Mouse (Mus musculus) gastrocnemius, adult 18-20 months (tissue): ENCODE results near the gene Armc12. TPM values are rescaled to one million over a fixed set of nuclear protein-coding genes. Genes with fewer than 3 reads are reported as not detected.

Experiments
- DNase-seq: peaks from one replicate; pipeline ENCODE4 v3.0.0; 2021; ENCODE audit warnings: low spot score
- long read RNA-seq, 2 experiments: library from polyadenylated mRNA; stranded (forward); transcript quantifications; one replicate each; pipeline ENCODE4 v2.0.0; 2021
- total RNA-seq, 2 experiments: library from RNA; stranded (reverse); gene quantifications; 2 replicates each; pipeline ENCODE4 v1.2.3; 2021

Armc12 gene
- total RNA-seq, result not detected
- long read RNA-seq, experiment 1, result 0 reads
- long read RNA-seq, experiment 2, result 0 reads

DNA sequence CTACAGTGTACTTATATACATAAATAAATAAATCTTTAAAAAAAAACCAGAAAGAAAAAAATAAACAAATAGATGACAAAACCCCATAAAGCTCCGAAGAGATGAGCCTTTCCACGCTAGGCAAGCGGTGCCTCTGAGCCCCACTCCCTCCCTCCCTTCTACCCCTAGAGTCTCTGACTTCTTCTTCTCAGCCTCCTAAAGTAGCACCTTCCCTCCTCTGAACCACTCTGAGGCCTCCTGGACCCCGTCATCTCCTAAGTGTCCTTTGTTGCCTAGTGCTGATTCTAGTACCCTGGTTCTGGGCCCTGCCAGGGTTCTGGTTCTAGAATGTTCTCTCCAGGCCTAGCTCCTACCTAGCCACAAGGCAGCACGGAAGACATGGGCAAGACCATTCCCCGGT, at the start of gene Armc12:
Gene Armc12 (plus strand): TSS at position 301 of the 400 bp plus-strand sequence.
- no peak for DNase-seq

DNA sequence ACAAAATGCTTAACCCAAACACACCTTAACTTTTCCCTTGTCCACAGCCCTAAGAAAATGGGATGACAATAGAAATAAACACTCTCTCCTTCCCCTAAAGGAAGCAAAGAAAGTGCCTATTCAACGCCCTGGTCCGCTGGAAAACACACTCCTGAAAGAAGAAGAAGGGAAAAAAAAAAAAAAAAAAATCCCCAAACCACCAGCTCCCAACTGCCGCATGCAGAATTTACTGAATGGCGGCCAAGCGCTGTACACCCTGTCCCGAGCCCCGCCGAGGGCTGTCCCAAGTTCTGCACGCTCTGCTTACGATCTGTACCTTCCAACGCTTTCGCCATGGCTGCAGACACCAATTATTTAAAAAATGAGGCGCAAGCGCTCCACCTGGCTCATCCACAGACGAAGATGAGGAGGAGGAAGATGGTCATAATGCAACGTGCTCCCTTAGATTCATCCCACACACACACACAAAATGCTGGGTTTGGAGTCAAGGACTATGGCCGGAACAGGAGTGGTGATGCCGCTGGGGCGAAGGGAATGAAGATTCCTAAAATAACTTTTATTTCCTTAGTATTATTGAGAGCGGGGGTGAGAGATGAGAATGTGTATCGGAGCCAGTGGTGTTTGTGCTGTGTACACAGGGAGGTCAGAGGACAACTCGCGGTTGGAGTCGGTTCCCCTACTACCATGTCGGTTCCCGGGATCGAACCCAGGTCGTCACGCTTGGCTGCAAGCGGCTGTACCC, 45.7 kb upstream of the Armc12 start:
- DNase-seq, result peak; percentile 70

DNA sequence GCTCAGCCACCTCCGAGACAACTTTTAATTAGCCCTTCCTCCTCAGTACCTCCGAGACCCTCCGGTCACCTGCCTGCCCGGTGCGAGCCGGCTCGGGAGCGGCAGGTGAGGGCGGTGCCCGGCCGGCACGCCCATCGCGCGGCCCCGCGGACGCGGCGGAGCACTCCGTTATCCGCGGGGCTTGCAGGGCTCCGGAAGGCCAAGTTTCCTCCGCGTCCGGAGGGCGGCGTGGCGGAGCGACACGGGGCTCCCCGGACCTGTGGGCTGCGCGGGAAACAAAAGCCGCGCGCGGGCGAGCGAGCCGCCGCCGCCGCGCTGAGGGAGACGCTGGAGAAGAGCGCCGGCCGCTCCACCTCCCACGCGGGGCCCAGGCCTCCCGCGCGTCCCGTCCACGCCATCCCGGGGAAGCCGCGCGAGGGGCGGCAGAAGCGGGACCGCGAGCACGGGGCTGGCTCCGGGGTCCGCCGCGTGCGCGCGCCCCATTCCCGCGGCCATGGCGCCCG, 45.1 kb upstream of the Armc12 start:
- peak; percentile 51 for DNase-seq

DNA sequence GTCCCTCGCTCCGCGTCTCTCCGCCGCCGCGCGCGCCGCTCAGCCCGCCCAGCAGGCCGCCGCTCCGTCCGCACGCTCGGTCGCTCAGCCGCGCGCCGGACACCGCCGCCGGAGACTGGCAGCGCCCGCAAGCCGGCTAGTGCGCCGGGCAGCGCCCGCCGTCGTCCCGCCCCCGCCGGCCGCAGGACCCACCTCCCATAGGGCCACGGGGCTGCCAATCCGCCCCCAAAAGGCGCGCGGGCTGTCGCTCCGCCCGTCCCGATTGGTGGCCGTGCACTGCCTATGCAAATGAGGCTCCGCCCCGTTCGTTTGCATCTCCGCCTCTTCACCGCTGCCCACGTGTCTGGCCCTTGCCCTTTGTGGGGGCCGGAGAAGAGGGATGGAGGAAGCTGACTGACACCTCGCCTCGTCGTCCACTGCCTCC, 44.6 kb upstream of the Armc12 start:
- peak; percentile 99 for DNase-seq

DNA sequence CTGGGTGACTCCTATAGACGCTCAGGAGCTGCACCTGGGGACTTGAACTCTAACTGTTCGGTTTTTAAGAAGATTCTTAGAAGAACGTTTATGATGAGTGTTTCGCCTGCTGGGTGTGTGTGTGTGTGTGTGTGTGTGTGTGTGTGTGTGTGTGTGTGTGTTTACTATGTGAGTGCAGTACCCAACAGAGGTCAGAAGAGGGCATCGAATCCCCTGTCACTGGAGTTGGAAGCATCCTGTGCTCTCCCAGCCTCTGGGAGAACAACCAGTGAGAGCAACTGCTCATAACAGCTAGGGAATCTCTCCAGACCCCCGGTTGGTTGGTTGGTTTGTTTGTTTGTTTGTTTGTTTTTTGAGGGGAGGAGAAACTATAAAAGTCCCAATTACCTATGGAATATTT, 43.9 kb upstream of the Armc12 start:
- no peak for DNase-seq

DNA sequence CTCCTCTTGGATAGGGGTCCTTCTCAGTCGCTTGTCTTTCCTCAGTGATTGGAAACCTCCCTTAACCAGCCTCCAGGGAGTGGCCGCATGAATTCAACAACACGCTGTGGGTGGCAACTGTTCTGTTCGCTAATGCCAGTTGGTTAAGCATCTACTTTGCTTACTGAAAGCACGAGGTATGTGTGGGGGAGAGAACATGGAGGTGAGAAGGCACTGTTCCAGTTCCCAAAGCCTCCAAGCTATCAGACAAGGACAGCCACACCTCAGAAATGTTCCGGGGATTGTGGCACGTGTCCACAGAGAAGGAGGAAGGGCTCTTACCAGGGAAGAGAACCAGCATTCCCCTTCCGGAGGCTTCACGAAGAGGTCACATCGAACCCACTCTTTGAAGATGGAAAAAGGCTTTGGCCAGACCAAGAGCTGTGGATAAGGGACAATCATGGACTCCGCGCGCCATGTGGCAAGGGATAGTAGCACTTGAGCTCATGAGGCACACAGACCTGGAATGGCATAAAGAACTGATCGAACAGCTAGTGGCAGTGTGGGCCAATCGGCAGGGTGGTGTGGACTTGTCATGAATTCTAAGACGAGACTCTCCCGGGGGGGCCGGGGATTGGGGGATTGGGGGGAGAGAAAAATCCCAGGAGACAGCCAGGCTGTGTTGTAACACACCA, 42.9 kb upstream of the Armc12 start:
- no peak for DNase-seq

DNA sequence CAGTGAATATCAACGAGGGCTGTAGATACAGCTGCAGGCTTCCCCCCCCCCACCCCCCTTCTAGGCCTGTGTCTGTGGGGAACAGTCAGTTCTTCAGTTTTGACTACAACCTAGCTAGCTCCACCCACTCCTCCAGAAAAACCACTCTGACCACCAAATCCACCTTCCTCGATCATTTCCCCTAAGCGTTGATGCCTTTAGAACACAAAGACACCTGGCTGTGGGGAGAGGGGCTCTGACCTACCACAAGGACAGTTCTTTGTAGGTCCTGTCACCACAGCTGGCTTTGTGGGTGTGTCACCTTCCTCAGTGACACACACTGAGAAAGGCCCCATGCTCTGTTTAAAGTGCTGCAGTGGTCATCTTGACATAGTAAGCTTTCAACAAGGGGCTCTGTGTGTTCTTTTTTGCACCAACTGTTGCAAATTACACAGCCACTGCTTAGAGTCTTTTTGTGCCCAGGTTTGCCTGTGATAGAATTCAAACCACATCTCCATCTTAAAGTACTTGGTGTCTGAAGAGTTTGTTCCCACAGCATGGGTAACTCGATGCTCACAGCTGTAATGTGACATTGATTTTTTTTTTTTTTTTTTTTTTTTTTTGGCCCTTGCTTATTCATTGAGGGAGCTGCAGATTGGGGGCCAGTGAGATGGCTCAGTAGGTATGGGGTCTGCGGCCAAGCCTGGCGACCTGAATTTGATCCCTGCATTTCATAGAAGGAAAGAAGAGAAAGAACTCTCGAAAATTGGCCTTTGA, 42.2 kb upstream of the Armc12 start:
- no peak for DNase-seq

DNA sequence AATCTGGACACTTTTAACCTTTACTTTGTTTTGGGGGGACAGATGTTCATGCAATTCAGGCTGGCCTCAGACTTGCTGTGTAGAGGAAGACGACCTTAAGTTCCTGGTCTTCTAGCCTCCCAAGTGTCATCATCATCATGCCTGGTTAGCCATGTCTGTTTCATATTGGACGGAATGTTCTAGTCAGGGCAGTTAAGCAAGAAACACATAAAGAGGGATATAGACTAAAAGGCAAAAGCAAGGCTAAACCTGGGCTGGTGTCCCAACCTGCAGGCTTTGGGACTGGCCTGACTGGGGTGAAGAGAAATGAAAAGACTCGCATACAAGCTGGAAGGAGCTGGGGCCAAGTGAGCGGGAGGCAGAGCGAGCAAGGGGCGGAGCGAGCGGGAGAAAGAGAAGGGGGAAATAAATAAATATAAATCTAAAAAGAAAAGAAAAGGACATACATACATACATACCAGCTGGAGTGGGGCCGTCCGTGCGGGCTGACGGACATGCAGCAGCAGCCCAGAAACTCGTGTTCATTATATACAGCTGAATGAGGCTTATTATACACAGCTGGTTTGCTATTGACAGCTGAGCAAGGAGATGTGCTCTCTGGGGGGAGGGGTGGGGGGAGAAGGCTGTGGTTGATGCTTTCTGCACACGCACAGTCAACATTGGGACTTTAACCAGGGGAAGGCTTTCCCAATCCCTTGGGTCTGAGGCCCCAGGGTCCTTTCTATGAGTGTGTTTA, 39.4 kb upstream of the Armc12 start:
- no peak for DNase-seq

DNA sequence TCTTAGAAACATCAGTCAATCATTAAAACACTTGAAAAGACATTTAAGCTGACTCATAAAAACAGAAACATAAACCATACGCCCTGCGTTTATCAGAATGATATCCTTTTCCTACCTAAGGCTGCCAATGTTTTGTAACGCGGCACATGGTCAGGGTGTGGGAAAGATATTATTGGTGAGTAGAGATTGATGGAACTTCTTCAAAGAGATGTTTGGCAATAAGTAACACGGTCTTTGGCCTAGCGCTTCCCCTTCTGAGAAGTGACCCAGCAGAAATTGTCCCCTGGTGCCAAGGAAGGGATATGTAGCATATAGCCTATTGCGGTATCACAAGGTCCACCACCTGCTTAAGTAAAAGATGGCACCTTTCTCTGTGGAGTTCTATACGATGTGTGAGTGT, 34.8 kb upstream of the Armc12 start:
- DNase-seq, result no peak

DNA sequence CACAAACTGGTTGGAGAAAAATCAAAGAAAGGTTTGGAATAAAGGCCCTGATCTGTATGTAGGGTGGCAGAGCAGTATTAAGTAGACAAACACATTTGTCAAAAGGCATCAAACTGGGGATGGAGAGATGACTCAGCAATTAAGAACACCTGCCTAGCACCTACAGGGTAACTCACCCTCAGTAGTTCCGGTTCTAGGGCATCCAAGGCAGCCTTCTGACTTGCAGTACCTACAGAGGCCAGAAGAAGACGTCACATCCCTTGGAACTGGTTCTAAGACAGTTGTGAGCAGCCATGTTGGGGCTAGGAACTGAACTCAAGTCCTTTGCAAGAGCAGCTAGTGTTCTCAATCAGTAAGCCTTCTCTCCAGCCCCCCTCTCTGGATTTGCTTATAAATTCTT, 31.4 kb upstream of the Armc12 start:
- no peak for DNase-seq

DNA sequence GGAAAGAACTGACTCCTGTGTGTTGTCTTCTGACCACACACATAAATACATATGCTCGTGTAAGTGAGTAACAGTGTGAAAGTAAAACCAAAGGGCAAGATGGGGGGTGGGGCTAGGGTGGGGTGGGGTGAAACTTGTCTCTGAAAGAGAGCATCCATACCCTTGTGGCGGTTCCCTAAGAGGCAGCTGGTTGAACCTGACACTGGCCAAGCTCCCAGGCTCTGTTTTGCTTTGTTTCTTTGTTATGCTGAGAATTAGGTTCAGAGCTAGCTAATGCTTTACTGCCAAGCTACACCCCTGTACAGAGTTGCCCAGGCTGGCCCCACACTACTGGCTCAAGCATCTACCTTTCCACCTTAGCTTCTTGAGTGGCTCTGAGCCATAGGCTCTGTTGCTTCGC, 30.1 kb upstream of the Armc12 start:
- DNase-seq, result no peak

DNA sequence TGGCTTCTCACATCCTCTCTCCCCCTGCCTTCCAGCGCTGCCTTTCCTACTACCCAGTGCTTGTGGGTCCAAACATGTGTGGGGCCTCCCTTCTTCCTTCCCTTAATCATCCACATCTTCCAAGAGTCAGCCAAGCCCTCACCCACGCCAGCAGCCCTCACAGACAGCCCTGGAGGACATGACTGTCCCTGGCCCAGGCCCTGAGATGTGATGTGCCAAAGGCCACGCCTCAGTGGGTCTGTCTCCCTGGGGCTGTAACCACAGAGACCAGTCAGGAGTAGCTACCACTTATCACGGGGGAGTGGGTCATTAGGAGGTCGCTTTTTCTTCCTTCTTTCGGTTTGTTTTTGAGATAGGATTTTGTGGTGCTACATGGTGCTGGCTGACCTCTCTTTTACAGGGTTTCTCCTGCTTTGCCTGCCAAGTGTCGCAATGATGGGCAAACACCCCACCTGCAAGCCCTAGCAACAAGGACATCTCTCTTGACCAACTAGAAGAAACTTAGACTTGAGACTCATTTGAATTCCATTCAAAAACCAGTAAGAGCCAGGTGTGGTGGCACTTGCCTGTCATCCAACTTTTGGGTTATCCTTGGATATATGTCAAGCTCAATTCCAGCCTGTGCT, 28.3 kb upstream of the Armc12 start:
- peak; percentile 75 for DNase-seq

DNA sequence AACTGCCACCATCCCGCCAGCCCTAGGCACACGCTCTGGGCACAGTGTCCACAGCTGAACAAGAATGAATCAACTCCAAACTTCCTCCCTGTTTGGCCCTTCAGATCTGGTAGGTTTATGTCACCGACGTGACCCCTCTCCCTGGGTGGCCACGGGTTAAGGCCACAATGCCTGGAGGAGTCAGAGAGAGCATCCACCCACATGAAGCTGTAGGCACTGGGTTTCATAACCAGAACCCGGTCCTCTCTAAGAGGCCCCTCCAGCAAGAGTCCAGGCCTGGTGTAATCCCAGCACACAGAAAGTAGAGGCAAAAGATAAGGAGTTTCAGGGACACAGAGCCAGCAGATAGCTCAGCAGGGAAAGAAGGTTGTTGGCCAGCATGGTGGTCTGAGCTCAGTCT, 26.4 kb upstream of the Armc12 start:
- DNase-seq, result no peak

DNA sequence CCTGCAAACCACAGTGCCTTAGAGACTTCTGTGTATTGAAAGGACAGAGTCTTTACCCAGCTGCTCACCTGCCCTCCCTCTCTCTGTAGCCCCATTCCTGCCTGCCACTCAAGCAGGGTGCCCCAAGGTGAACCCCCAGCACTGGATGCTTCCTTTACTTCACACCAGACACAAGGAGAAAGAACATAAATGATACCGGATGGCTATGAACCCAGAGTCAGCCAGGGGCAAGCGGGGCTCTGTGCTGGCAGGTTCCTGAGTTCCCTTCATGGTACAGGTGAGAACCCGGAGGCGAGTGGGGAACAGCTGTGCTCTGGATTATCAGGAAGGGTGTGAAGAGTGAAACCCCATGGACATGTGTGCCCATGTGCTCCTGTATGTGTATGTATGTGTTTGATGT, 25.0 kb upstream of the Armc12 start:
- no peak for DNase-seq

DNA sequence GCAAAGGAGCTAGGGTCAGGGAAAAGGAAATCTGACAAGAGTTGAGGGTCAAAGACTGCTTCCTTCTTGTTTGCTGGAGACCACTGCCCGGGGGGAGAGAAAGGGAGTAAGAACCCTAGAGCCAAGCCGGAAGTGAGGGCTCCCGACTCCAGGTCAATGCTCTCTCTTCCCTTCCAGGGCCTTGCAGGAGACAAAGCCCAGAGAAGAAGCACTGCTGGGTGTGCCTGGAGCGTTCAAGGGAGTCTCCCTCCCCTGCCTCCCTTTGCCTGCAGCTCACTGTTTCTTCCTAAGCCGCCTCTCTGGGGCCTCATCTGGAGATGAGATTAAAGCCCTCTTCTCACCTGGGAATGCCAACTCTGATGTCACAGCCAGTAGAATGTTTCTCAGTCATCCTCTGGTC, 23.7 kb upstream of the Armc12 start:
- no peak for DNase-seq

DNA sequence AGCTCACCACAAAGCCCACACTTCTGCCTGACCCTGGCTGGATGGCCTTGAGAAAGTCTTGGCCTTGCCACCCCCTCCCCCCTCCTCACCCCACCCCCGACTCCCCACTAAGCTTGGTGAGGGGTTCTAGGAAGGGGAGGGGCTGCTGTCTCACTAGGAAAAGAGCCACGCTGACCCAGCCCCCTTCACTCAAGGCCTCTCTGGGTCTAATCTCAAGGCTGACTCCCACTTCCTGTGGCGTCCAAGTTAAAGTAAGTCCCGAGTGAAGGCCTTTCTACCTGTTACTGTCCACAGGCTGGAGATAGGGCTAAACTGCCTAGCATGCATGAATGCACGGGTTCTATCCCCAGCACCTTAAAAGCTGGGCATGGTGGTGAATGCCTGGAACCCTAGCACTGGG, 23.1 kb upstream of the Armc12 start:
- DNase-seq, result no peak

DNA sequence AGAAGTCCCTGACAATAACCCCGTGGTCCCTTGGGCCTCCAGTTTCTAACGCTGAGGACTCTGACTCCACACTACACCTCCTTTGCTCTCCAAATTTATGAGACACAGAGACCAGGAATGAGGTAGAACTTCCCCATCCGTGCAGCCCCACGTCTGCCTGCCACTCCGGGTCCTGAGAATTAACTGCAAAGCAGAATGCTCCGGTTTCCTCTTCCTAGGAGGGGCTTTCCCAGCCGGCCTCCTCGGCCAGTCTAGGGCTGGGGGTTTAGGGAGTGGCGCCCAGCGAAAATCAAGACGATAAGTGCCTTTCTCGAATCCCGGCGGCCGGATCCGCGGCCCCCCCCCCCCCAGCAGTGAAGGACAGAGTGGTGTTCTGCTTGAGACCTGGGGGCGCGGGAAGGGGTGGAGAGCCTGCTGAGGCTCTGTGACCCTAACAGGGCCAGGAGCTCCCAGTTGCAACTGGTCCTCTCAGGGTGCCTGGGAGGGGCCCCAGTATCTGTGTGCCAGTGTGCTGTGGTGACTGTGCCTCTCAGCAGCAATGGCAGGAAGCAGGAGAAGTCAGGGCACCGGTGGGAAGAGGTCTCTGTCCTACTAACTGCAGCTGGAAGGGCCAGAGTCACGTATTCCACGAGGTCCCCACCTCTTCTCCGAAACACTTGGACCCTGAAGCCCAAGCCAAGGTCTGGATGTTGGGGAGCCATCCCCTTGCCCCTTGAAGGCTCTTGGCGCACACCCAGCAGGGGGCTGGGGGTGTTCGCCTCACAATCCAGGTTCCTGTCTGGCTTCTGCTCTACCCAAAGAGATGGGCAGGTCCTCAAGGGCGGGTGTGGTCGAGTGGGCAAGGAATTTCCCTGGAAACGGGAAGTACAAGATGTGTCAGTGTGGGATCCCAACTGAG, 19.9 kb upstream of the Armc12 start:
- no peak for DNase-seq

DNA sequence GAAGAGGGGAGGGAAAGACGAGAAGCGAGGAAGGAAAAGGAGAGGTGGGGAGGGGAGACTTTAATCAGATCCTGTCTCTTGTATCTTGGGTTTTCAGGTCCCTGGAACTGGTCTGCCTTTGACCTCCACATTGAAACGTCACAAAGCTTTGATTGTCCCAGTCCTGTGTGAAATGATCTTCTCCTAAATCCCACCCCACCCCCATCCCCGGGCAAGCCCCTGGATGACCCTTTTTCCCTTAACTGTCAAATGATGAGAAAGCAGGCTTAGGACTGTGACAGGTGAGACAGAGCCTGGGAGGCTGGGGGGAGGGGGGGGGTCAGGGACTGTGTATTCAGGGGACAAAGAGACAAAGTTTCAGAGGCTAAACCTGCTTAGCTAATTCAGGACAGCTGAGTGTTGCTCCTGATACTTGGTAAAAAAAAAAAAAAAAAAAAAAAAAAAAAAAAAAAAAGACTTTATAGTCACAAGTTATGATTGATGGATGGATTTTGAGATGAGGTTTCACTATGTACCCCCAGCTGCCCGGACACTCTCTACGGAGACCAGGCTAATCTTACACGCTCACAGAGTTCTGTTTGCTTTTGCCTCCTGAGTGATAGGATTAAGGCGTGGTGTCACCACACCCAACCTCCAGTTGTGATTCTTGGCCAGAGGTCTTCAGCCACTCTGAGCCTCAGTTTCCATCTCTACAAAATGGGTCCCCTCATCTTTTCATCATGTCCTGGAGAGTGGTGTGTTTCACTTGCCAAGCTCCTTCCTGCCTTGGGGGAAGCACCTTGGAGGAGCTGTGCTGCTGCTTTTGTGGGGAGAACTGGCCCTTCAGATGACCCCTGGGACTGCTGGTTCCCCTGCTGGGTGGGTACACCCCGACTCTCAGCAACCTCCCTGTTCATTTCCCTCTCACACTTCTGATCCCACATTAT, 18.7 kb upstream of the Armc12 start:
- DNase-seq, result no peak

DNA sequence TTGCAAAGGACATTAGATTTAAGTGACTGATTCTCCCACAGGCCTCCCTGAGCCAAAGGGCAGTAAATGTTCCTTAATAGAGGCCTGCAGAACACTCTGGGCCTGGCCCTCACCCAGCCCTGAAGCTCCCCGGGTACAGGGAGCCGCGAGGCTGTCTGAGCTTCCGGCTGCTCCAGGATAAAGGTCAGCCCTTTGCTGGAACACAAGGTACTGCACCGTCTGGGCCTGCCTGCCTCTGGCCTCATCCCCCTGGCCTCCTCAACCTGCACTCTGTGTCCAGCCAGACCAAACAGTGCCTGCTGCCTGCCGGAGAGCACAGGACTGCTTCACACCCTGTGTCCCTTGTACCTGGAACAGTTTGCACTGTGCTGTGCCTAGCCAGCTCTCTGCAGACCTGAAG, 17.9 kb upstream of the Armc12 start:
- peak; percentile 95 for DNase-seq
